8 mouse cellular contexts compared by ENCODE assay signal in the genomic region with DNA sequence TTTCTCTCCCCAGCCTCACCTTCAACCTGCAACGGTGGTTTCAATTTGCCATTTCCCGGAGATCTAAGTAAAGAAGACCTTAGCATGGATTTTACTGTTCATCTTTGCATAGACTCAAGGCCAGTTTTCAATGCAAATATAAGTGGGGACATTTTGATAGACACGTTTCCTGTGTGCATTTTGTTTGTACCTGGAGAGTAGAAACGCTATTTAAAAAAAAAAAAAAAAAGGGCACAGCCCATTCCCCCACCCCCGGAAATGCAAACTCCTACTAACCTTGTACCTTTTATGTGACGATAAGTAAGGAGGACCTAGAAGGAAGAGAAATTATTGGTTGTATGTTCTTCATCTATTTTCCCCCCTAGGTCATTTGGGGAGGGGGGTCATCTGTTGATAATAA. TPM values are rescaled to one million over a fixed set of nuclear protein-coding genes. Genes with fewer than 3 reads are reported as not detected.
A peak's percentile ranks its signal among the peaks of the same experiment; 100 is the strongest.
DNase-seq lines count a peak whose midpoint lies in the region; ATAC-seq and TF ChIP-seq lines count a peak whose summit lies in the region.

No protein-coding gene starts in this region.

- peak overlapping the region; percentile 43 for H3K4me3 ChIP-seq in thymus, adult 2 months (ENCODE audit: control insufficient read depth, insufficient read depth, low read length)
- H3K4me3 ChIP-seq in liver, embryonic 15.5 days (replicated peaks), result peak overlapping the region; percentile 14; the same call in 1 of the 2 replicates

- DNase-seq in heart, adult 11 months, result peak; percentile 23
- DNase-seq in heart, adult 9 months (ENCODE audit: low spot score in 2 of 2), result no peak
- DNase-seq in thymus, adult 2 months, result no peak
- no peak for DNase-seq in thymus, postnatal 36 days
- no peak for DNase-seq in gastrocnemius, postnatal 25 days
- DNase-seq in urinary bladder, postnatal 10 days (ENCODE audit: low spot score), result no peak
- no peak for DNase-seq in kidney, adult 18-20 months

- no peaks in the 10 kb centered on the region for H3K9me3 ChIP-seq in liver, embryonic 15.5 days (replicated peaks)

- no peak for ATAC-seq in liver, embryonic 15.5 days (ENCODE audit: insufficient read depth)

- no peak overlapping the region for H3K9ac ChIP-seq in liver, embryonic 15.5 days

- H3K36me3 ChIP-seq in thymus, adult 2 months (ENCODE audit: control insufficient read depth, insufficient read depth, low read length), result no peaks in the 10 kb centered on the region
- H3K36me3 ChIP-seq in liver, embryonic 15.5 days (replicated peaks), result no peaks in the 10 kb centered on the region

- H3K27ac ChIP-seq in thymus, adult 2 months (ENCODE audit: control insufficient read depth, insufficient read depth, low read length), result peak overlapping the region; percentile 22; the same call in 1 of the 2 replicates
- H3K27ac ChIP-seq in liver, embryonic 15.5 days (replicated peaks), result no peak overlapping the region

- peaks cover 22% of the 10 kb centered on the region for H3K4me1 ChIP-seq in thymus, adult 2 months (replicated peaks; ENCODE audit: control insufficient read depth, insufficient read depth, low read length)
- 0 out of 2 replicates have a peak, but pooled peaks cover 4% of the 10 kb centered on the region for H3K4me1 ChIP-seq in liver, embryonic 15.5 days (replicated peaks)

- H3K4me2 ChIP-seq in liver, embryonic 15.5 days, result peak overlapping the region; percentile 46

- TF ChIP-seq CTCF in thymus, adult 2 months (IDR thresholded peaks at IDR 0.05; ENCODE audit: borderline replicate concordance, control insufficient read depth, extremely low read depth, insufficient read depth, low read length, poor library complexity), result no peak

- H3K27me3 ChIP-seq in thymus, adult 2 months (ENCODE audit: control insufficient read depth, insufficient read depth, low read length), result no peaks in the 10 kb centered on the region
- H3K27me3 ChIP-seq in liver, embryonic 15.5 days, result peaks cover 4% of the 10 kb centered on the region; the same call in 1 of the 2 replicates

- TF ChIP-seq POLR2A in thymus, adult 2 months (IDR thresholded peaks at IDR 0.05; ENCODE audit: control insufficient read depth, extremely low read depth, insufficient read depth, low read length, poor library complexity), result no peak

- WGBS in thymus, adult 2 months, result 45% methylated on average over 6 of the region's 6 CpGs
- WGBS in liver, embryonic 15.5 days (ENCODE audit: insufficient replicate concordance), result 23% methylated on average over 6 of the region's 6 CpGs

RNA-seq across cellular contexts. Expression of a gene that starts 24.2 kb away (rescaled TPM):
- polyA plus RNA-seq in thymus, adult 2 months (2012; rRNA removed), result 43.9 and 46.1 TPM in 2 replicates
- polyA plus RNA-seq in liver, embryonic 15.5 days (2015; fragmentation: Nextera tagmentation; extraction: Ambion mirVana), result 19.1 and 25.6 TPM in 2 replicates
- 10 to 100 TPM; 17.9 to 21.9 TPM for total RNA-seq in gastrocnemius, postnatal 25 days (2021)
